Mouse (Mus musculus): Measurements from ENCODE around the gene Sh3bp4.
A peak's percentile ranks its signal among the peaks of the same experiment; 100 is the strongest.

Gene Sh3bp4

DNA sequence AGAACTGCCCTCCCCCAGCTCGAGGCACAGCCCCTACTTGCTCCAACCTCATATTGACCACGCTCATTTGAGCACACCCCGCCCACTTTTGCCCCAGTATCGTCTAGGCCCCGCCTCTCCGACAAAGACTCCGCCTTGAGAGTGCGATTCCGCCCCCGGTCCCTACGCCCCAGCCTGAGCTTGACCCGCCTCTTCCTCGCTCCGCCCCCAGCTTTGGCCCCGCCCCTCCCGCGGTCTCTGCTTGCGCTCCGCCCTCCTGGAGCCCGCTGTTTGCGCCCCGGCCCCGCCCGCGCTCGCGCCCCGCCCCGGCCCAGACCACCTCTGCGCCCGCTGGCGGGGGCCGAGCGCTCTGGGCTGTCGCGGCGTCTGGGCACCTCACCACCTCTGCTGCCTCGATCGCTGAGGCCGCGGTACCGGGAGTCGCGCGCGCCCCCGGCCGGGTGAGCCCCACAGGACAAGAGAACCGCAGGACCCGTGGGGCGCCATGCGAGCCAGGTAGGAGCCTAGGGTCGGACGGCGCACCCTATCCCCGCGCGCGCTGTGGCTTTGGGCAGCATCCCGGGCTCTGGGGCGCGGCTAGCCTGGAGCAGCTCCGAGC lies at the start of gene Sh3bp4:
Gene Sh3bp4 (plus strand): TSS at position 313 of the 598 bp plus-strand sequence.
- peak; percentile 95 to 98 for DNase-seq (ENCODE audit: low spot score in 2 of 2)

DNA sequence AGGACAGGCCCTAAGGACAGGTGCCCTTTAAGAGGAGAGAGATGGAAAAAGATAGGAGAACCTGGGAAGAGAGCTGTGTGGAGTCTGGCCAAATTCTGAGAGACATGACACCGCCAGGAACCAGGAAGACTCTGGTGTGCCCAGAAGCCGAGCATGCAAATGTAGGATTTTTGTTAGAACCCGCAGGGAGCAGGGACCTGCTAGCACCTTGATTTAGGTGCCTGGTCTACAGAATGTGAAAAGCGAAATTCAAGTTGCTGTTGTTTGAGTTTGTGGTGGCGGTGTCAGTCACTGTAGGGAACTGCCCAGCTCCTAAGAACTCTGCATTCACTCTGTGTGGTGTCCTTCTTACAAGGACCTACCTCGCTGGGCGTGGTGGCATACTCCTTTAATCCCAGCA lies 47.2 kb upstream of the Sh3bp4 start:
- DNase-seq (ENCODE audit: low spot score in 2 of 2), result no peak

GRCm38 (mm10) chr1:89024696-89025612 lies 45.3 kb upstream of the Sh3bp4 start:
- no peak for DNase-seq (ENCODE audit: low spot score in 2 of 2)

- DNase-seq (ENCODE audit: low spot score in 2 of 2), result no peak
Measured at GRCm38 (mm10) chr1:89026040-89026439, 44.2 kb upstream of the Sh3bp4 start.

- no peak for DNase-seq (ENCODE audit: low spot score in 2 of 2)
Measured at GRCm38 (mm10) chr1:89029136-89029927, 40.9 kb upstream of the Sh3bp4 start.

- DNase-seq (ENCODE audit: low spot score in 2 of 2), result no peak
Measured at GRCm38 (mm10) chr1:89033661-89034060, 36.6 kb upstream of the Sh3bp4 start.

GRCm38 (mm10) chr1:89034061-89034460 lies 36.2 kb upstream of the Sh3bp4 start:
- no peak for DNase-seq (ENCODE audit: low spot score in 2 of 2)

GRCm38 (mm10) chr1:89035115-89035514 lies 35.1 kb upstream of the Sh3bp4 start:
- DNase-seq (ENCODE audit: low spot score in 2 of 2), result no peak

- no peak for DNase-seq (ENCODE audit: low spot score in 2 of 2)
Measured at GRCm38 (mm10) chr1:89039836-89040235, 30.4 kb upstream of the Sh3bp4 start.

DNA sequence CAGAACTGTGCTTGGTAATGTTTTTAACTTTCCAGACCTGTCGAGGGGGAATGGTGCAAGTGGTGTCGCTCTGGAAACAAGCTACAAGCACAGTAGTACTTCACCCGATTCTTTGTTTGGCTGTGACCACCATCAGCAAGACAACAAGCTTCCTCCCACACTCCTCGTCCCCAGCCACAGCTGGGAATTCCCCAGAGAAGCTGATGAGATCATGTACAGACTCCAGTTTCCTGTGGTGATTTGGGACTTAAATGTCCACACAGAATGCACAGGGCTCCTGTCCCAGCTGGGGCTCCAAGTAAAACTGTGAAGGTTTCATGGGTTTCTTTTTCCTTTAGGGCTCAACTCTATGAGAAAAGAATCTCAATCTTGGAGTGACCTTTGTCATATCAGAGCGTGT lies 28.9 kb upstream of the Sh3bp4 start:
- no peak for DNase-seq (ENCODE audit: low spot score in 2 of 2)

DNA sequence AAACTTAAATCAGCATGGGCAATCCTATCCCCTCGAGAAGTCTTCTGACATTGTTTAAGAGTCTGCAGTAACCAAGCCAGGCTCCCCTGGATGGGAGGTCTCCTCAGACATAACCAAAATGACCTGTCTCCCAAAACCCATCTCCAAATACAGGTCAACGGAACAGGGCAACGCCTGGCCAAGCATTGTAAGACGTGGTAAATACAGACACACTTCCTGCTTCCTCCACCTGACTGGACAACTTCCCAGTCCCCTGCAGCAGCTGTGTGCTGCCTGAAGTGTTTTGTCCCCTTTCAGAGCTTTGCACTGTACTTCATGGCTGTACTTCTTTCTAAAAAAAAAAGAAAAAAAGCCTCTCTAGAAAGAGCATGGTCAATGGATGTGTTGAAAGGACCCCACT lies 28.1 kb upstream of the Sh3bp4 start:
- DNase-seq (ENCODE audit: low spot score in 2 of 2), result no peak

GRCm38 (mm10) chr1:89042956-89043355 lies 27.3 kb upstream of the Sh3bp4 start:
- no peak for DNase-seq (ENCODE audit: low spot score in 2 of 2)

DNA sequence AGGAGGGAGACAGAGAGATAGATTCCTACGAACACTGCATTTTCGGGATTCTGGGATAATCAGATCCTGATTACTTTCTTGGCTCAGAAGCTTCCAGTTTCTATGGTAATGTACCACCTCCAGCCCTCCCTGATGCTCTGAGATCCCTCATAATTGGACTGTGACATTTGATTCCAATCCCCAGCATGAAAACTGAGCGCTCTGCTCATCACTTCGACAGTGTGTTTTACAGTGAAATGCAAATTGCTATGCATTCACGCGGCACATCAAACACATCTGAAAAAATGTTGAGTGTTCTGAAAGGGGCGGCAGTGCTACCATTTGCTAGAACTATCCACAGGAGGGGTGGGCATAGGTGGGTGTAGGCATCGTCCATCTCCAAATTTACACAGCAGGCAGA lies 24.8 kb upstream of the Sh3bp4 start:
- DNase-seq (ENCODE audit: low spot score in 2 of 2), result no peak

GRCm38 (mm10) chr1:89049506-89049905 lies 20.7 kb upstream of the Sh3bp4 start:
- no peak for DNase-seq (ENCODE audit: low spot score in 2 of 2)

- no peak for DNase-seq (ENCODE audit: low spot score in 2 of 2)
Measured at GRCm38 (mm10) chr1:89056175-89056574, 14.0 kb upstream of the Sh3bp4 start.

GRCm38 (mm10) chr1:89057430-89057829 lies 12.8 kb upstream of the Sh3bp4 start:
- no peak for DNase-seq (ENCODE audit: low spot score in 2 of 2)

GRCm38 (mm10) chr1:89058011-89058410 lies 12.2 kb upstream of the Sh3bp4 start:
- no peak for DNase-seq (ENCODE audit: low spot score in 2 of 2)

DNA sequence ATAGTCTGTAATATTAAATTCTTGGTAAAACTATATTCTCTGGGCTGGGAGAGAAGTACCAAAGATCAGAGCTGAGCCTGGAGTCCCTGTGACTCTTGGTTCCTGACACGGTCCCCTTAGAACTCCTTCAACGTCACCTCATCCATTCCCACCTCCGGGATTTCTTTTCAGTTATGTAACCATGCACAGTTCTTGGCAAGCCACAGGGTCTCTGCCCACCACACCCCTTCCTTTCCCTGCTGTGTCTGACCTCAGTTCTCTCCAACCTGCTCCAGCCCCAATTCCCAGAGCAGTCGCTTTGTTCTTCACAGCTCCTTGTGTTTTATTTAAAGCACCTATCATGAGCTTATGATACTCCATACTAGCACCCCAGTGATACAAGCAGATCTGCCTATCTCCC lies 7.2 kb upstream of the Sh3bp4 start:
- DNase-seq (ENCODE audit: low spot score in 2 of 2), result no peak

- DNase-seq (ENCODE audit: low spot score in 2 of 2), result no peak
Measured at GRCm38 (mm10) chr1:89063800-89064199, 6.4 kb upstream of the Sh3bp4 start.

- no peak for DNase-seq (ENCODE audit: low spot score in 2 of 2)
Measured at GRCm38 (mm10) chr1:89068812-89069211, 1.4 kb upstream of the Sh3bp4 start.

- peak; percentile 22 to 23 for DNase-seq (ENCODE audit: low spot score in 2 of 2)
Measured at GRCm38 (mm10) chr1:89069479-89070102, 624 bp upstream of the Sh3bp4 start.

- peak in 1 of 2 experiments; percentile 14 for DNase-seq (ENCODE audit: low spot score in 2 of 2)
Measured at GRCm38 (mm10) chr1:89070871-89071361, 701 bp downstream of the Sh3bp4 start.

Data from thymus, postnatal 10 days (tissue).